Mouse (Mus musculus): ENCODE data around the gene Pmm1. TPM values are rescaled to one million over a fixed set of nuclear protein-coding genes. Genes with fewer than 3 reads are reported as not detected.
"Not testable (repeated sequence)": the region's sequence is repeated elsewhere in the genome, so short reads cannot be mapped to it uniquely, and the experiment has no call there.

The Pmm1 gene
- polyA plus RNA-seq, 1 experiment, result 104 TPM

- no peaks in the 10 kb centered on the region for H3K36me3 ChIP-seq (ENCODE audit: control insufficient read depth, insufficient read depth)
- H3K4me3 ChIP-seq, result no peak within 1 kb of the TSS
- no peak within 1 kb of the TSS for H3ac ChIP-seq (ENCODE audit: control insufficient read depth, insufficient read length)
- no peaks in the 10 kb centered on the region for H3K79me2 ChIP-seq (ENCODE audit: control insufficient read depth, insufficient read depth)
- TF ChIP-seq CEBPB (IDR thresholded peaks at IDR 0.05; ENCODE audit: insufficient read depth, poor library complexity, severe bottlenecking), result no peak
- H3K27me3 ChIP-seq (ENCODE audit: control insufficient read depth, insufficient read depth, insufficient read length), result no peaks in the 10 kb centered on the region
- H3K4me2 ChIP-seq (ENCODE audit: low read depth), result no peak within 1 kb of the TSS
Observed at GRCm38 (mm10) chr15:81980321-81980720, 19.6 kb upstream of the Pmm1 start, which contains the start of gene 1700029P11Rik. TSS of gene 1700029P11Rik (plus strand) at chr15:81980540.

GRCm38 (mm10) chr15:81975156-81975555, 14.4 kb upstream of the Pmm1 start:
- H3K4me2 ChIP-seq (ENCODE audit: low read depth); H3K4me3 ChIP-seq; H3K79me2 ChIP-seq (ENCODE audit: control insufficient read depth, insufficient read depth); H3K27me3 ChIP-seq (ENCODE audit: control insufficient read depth, insufficient read depth, insufficient read length); H3K36me3 ChIP-seq (ENCODE audit: control insufficient read depth, insufficient read depth); H3ac ChIP-seq (ENCODE audit: control insufficient read depth, insufficient read length): not testable (repeated sequence)

DNA sequence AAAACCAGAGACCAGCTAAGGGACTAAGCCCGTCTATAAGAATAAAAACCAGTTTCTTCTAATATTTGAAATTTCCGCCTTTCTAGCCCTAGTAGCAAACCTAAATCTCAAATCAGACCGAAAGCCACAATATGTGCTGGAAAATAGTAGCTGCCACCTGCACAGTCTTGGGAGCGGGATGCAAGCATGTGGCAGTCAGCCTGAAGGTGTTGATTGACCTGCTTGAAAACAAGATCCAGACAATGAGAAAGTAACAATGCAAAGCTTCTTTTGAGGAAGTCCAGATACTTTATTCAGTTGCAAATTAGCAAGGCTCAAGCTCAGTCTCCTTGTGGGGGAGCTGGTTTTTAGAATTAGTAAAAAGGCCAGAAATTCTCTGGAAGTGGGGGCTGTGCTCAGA, 9.8 kb upstream of the Pmm1 start:
- H3ac ChIP-seq (ENCODE audit: control insufficient read depth, insufficient read length); H3K4me3 ChIP-seq; H3K79me2 ChIP-seq (ENCODE audit: control insufficient read depth, insufficient read depth); H3K36me3 ChIP-seq (ENCODE audit: control insufficient read depth, insufficient read depth); H3K4me2 ChIP-seq (ENCODE audit: low read depth); H3K27me3 ChIP-seq (ENCODE audit: control insufficient read depth, insufficient read depth, insufficient read length): not testable (repeated sequence)

DNA sequence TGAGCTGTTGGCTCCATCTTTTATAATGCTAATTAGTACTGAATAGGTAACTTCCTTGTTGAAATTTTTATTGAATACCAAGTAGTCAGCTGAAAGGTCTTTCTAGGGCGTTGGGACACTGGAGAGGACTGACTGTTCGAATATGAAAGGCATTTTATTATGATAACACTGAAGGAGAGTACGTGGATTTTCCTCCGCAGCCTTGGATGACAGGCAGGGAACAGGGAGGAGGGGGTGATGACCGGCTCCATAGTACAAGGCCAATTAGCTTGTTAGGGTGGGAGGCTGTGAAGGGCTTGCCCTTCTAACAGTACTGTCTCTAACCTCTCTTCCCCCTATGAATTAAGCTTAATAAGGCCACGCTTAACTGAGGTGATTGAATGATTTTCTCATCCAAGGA, 8.9 kb upstream of the Pmm1 start:
- not testable (repeated sequence) for H3K27me3 ChIP-seq (ENCODE audit: control insufficient read depth, insufficient read depth, insufficient read length); H3K79me2 ChIP-seq (ENCODE audit: control insufficient read depth, insufficient read depth); H3ac ChIP-seq (ENCODE audit: control insufficient read depth, insufficient read length); H3K4me3 ChIP-seq; H3K36me3 ChIP-seq (ENCODE audit: control insufficient read depth, insufficient read depth)
- H3K4me2 ChIP-seq (ENCODE audit: low read depth), result peak overlapping the region; percentile 49

DNA sequence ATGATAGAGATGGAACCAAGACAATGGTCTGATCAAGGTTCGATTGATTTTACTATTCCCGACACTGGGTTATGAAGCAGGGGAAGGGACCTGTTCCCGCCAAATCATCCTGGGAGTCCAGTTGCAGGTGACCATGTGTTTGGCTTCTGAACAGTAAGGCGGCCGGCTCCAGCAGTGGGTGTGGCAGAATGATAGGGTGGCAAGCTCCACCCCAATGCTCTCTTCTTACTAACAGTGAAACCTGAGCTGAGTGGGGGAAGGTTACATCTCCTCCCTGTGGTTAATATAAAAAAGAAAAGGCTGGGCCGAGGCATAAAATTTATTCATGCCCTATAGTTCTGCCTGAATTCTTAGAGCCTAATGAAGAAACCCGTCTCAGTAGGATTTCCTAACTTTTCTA, 8.4 kb upstream of the Pmm1 start:
- Histone ChIP-seq H3K79me2 (ENCODE audit: control insufficient read depth, insufficient read depth) (no peaks in the 10 kb centered on the region), H3K27me3 (ENCODE audit: control insufficient read depth, insufficient read depth, insufficient read length) (no peaks in the 10 kb centered on the region), H3K4me2 (ENCODE audit: low read depth) (peak overlapping the region; percentile 49), H3ac (ENCODE audit: control insufficient read depth, insufficient read length) (no peak overlapping the region), H3K4me3 (no peak overlapping the region), H3K36me3 (ENCODE audit: control insufficient read depth, insufficient read depth) (no peaks in the 10 kb centered on the region)
- TF ChIP-seq MYOD1 (IDR thresholded peaks at IDR 0.05; ENCODE audit: control insufficient read depth in 1 of 3, insufficient read length in 2 of 3, low read depth in 2 of 3) (peak in 2 of 3 experiments; percentile 20 to 74), POLR2AphosphoS2 (IDR thresholded peaks at IDR 0.05; ENCODE audit: insufficient read length, low read depth) (no peak), TCF3 (IDR thresholded peaks at IDR 0.05; ENCODE audit: insufficient read length, low read depth) (no peak), TCF12 (IDR thresholded peaks at IDR 0.05; ENCODE audit: insufficient read depth, poor library complexity, severe bottlenecking) (no peak), E2F4 (IDR thresholded peaks at IDR 0.05; ENCODE audit: insufficient read depth) (no peak), REST (IDR thresholded peaks at IDR 0.05; ENCODE audit: insufficient read depth, insufficient read length) (no peak), MYOG (IDR thresholded peaks at IDR 0.05; ENCODE audit: control insufficient read depth in 1 of 3, insufficient read depth in 1 of 3, insufficient read length in 2 of 3, low read depth in 2 of 3) (peak in 1 of 3 experiments; percentile 61), POLR2A (IDR thresholded peaks at IDR 0.05; ENCODE audit: insufficient read length, low read depth) (no peak), CEBPB (IDR thresholded peaks at IDR 0.05; ENCODE audit: insufficient read depth, poor library complexity, severe bottlenecking) (no peak), USF1 (IDR thresholded peaks at IDR 0.05; ENCODE audit: low read depth) (no peak), SRF (IDR thresholded peaks at IDR 0.05; ENCODE audit: control insufficient read depth, insufficient read length, low read depth) (no peak)

DNA sequence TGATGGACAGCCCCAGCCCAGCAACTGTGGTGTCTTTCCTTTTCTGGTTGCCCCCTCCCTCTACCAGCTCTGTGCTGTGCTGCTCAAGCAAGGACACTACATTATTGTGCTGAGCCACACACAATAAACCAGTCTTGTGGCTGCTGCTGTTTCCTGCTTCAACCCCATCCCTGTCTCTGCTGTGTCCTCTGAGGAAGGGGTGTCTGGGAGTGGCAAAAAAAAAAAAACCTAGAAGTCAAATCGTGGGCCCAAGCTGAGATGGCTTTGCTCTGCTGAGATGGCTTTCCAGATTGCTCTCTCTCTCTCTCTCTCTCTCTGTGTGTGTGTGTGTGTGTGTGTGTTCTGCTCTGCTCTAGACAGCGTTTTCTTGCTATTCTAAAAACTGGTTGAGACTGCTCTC, 7.7 kb upstream of the Pmm1 start:
- Histone ChIP-seq H3K79me2 (ENCODE audit: control insufficient read depth, insufficient read depth) (no peaks in the 10 kb centered on the region), H3ac (ENCODE audit: control insufficient read depth, insufficient read length) (no peak overlapping the region), H3K4me2 (ENCODE audit: low read depth) (no peak overlapping the region), H3K27me3 (ENCODE audit: control insufficient read depth, insufficient read depth, insufficient read length) (no peaks in the 10 kb centered on the region), H3K36me3 (ENCODE audit: control insufficient read depth, insufficient read depth) (no peaks in the 10 kb centered on the region), H3K4me3 (no peak overlapping the region)
- TF ChIP-seq MYOD1 (IDR thresholded peaks at IDR 0.05; ENCODE audit: control insufficient read depth in 1 of 3, insufficient read length in 2 of 3, low read depth in 2 of 3), result no peak
- TF ChIP-seq POLR2A (IDR thresholded peaks at IDR 0.05; ENCODE audit: insufficient read length, low read depth), result no peak
- TF ChIP-seq POLR2AphosphoS2 (IDR thresholded peaks at IDR 0.05; ENCODE audit: insufficient read length, low read depth), result no peak

DNA sequence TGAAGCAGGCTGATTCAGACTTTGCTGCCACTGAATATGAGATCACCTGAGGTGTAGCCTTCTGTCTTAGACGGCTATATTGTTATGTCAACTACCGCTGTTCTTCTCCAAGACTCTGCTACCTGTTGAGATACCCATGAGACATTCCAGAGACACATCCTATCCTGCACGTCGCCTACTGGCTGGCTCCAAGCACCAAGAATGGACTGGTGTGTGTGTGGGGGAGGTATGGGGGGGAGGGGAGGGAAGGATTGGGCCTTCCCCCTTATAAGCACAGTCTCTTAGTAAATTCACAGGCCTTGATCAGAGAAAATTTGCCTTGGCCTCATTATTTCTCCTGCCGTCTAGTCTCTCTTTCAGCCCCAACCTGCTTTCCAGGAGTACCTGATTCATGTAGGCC, 7.1 kb upstream of the Pmm1 start:
- no peaks in the 10 kb centered on the region for H3K79me2 ChIP-seq (ENCODE audit: control insufficient read depth, insufficient read depth)
- H3K4me2 ChIP-seq (ENCODE audit: low read depth), result no peak overlapping the region
- H3K36me3 ChIP-seq (ENCODE audit: control insufficient read depth, insufficient read depth), result no peaks in the 10 kb centered on the region
- H3K27me3 ChIP-seq (ENCODE audit: control insufficient read depth, insufficient read depth, insufficient read length), result no peaks in the 10 kb centered on the region
- H3ac ChIP-seq (ENCODE audit: control insufficient read depth, insufficient read length), result no peak overlapping the region
- H3K4me3 ChIP-seq, result no peak overlapping the region
- TF ChIP-seq CEBPB (IDR thresholded peaks at IDR 0.05; ENCODE audit: insufficient read depth, poor library complexity, severe bottlenecking), result no peak
- TF ChIP-seq MYOG (IDR thresholded peaks at IDR 0.05; ENCODE audit: control insufficient read depth in 1 of 3, insufficient read depth in 1 of 3, insufficient read length in 2 of 3, low read depth in 2 of 3), result no peak
- no peak for TF ChIP-seq REST (IDR thresholded peaks at IDR 0.05; ENCODE audit: insufficient read depth, insufficient read length)
- TF ChIP-seq MAX (IDR thresholded peaks at IDR 0.05; ENCODE audit: low read depth), result no peak
- TF ChIP-seq TCF3 (IDR thresholded peaks at IDR 0.05; ENCODE audit: insufficient read length, low read depth), result no peak
- no peak for TF ChIP-seq USF1 (IDR thresholded peaks at IDR 0.05; ENCODE audit: low read depth)
- TF ChIP-seq MYOD1 (IDR thresholded peaks at IDR 0.05; ENCODE audit: control insufficient read depth in 1 of 3, insufficient read length in 2 of 3, low read depth in 2 of 3), result no peak
- no peak for TF ChIP-seq POLR2AphosphoS2 (IDR thresholded peaks at IDR 0.05; ENCODE audit: insufficient read length, low read depth)
- no peak for TF ChIP-seq TCF12 (IDR thresholded peaks at IDR 0.05; ENCODE audit: insufficient read depth, poor library complexity, severe bottlenecking)
- no peak for TF ChIP-seq E2F4 (IDR thresholded peaks at IDR 0.05; ENCODE audit: insufficient read depth)
- TF ChIP-seq SRF (IDR thresholded peaks at IDR 0.05; ENCODE audit: control insufficient read depth, insufficient read length, low read depth), result no peak
- TF ChIP-seq POLR2A (IDR thresholded peaks at IDR 0.05; ENCODE audit: insufficient read length, low read depth), result no peak

Measured in myocyte (in vitro differentiated cells).